Mouse (Mus musculus): ENCODE measurements at regions not wholly inside any gene's neighbourhood (a gene's known extent, or its start where the extent isn't known, plus 50 kb on each side); places are given as distances from the start of the nearest gene placed in this dataset.

DNA sequence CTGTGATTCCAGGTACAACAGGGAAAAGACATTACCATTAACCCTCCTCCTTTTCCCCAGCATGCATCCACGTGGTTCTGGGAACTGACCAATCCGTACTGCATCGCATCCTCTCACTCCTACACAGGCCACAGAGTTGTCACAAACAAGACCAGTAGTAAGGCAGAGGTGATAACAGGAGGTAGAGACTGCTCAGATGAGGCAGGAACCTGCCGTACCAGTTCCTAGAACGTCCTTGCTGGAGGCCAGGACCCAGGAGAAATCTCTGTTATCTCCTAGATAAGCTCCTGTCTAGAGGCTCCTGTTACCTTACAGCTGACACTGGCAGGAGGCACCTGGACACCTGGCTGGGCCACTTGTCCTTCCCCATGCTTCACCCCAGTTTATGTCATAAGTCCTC, 121.4 kb upstream of the Neo1 start:
- no peak for TF ChIP-seq ZC3H11A (IDR thresholded peaks at IDR 0.05; ENCODE audit: borderline replicate concordance, low read depth, low read length)
- TF ChIP-seq HCFC1 (IDR thresholded peaks at IDR 0.05; ENCODE audit: borderline replicate concordance, insufficient read depth, low read length), result no peak
- TF ChIP-seq ZNF384 (IDR thresholded peaks at IDR 0.05; ENCODE audit: low read depth, low read length), result no peak
- no peak for TF ChIP-seq CHD2 (IDR thresholded peaks at IDR 0.05; ENCODE audit: low read depth, low read length)
- no peak for TF ChIP-seq MAFK (IDR thresholded peaks at IDR 0.05; ENCODE audit: insufficient read depth, low read depth, low read length)

All from ES-E14 (cell line).